Mouse (Mus musculus): ENCODE results near the gene Kcnj2. TPM values are rescaled to one million over a fixed set of nuclear protein-coding genes. Genes with fewer than 3 reads are reported as not detected.

Gene Kcnj2
- polyA plus RNA-seq, 1 experiment from 2014 or later: 0.57 TPM

DNA sequence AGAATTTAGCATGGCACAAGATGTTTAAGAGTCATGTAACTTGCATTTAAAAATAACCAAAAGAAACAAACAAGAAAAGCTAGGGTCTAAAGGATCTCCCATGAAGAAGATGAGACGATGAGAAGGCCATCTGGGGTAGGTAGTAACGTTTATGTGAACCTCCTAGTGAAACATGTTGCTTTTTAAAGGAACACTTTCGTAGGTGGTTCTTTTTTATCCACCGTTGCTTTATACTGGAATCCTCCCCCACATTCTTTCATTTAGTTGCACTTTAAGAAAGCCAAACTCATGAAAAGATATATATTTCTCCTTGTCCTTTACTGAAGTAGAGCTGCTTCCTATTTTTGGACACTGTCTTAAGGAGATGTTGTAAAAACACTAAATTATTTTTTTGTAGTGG lies 34.7 kb downstream of the Kcnj2 start:
- no peak overlapping the region for H3K27ac ChIP-seq (ENCODE audit: low read depth)
- no peak overlapping the region for H3K4me3 ChIP-seq (ENCODE audit: low read depth, low read length)
- H3K9ac ChIP-seq (ENCODE audit: low read length): no peak overlapping the region
- no peaks in the 10 kb centered on the region for H3K4me1 ChIP-seq (replicated peaks; ENCODE audit: control insufficient read depth, insufficient read depth, low read length)
- ATAC-seq (replicated peaks; ENCODE audit: low FRiP score, low TSS enrichment, low read depth): no peak
- H3K27me3 ChIP-seq (replicated peaks; ENCODE audit: control insufficient read depth, insufficient read depth, low read length): no peaks in the 10 kb centered on the region
- 84% methylated on average over 4 of the region's 4 CpGs for WGBS
- H3K4me2 ChIP-seq (ENCODE audit: low read length): no peak overlapping the region
- H3K36me3 ChIP-seq (ENCODE audit: control insufficient read depth, insufficient read depth, low read length): no peaks in the 10 kb centered on the region
- no peak for DNase-seq (ENCODE audit: low spot score)
- H3K9me3 ChIP-seq (ENCODE audit: control insufficient read depth, low read length): no peaks in the 10 kb centered on the region

DNA sequence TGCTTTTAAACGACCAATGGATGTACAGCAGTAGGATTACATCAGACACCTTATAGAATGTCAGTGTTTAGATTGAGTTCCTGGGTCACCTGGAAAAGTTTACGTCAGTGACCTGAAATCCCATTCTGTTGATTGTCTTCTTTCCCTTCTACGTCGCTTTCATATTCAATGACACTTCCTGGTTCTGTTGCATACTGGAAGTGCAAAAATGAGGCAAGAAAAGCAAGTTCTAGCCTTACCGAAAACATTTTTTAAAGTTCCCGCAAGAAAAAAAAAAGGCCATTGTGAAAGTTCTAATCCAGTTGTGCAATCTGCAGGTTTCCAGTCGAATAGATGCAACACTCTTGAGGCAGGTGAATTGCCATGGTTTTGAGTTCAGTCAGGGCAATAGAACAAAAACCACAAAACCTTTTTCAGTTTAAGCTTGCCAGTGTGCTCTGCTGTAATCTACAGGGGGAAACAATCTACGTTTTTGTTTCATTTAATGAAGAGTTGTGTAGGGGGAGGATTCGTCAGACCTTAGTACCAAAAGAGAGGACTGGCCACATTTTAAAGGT lies 35.7 kb downstream of the Kcnj2 start:
- no peak for DNase-seq (ENCODE audit: low spot score)
- Histone ChIP-seq H3K27ac (ENCODE audit: low read depth) (no peak overlapping the region), H3K4me3 (ENCODE audit: low read depth, low read length) (no peak overlapping the region), H3K4me1 (replicated peaks; ENCODE audit: control insufficient read depth, insufficient read depth, low read length) (no peaks in the 10 kb centered on the region), H3K9me3 (ENCODE audit: control insufficient read depth, low read length) (no peaks in the 10 kb centered on the region), H3K27me3 (replicated peaks; ENCODE audit: control insufficient read depth, insufficient read depth, low read length) (no peaks in the 10 kb centered on the region), H3K36me3 (ENCODE audit: control insufficient read depth, insufficient read depth, low read length) (no peaks in the 10 kb centered on the region), H3K9ac (ENCODE audit: low read length) (no peak overlapping the region), H3K4me2 (ENCODE audit: low read length) (no peak overlapping the region)
- 83% methylated on average over 9 of the region's 9 CpGs for WGBS
- no peak for ATAC-seq (replicated peaks; ENCODE audit: low FRiP score, low TSS enrichment, low read depth)

DNA sequence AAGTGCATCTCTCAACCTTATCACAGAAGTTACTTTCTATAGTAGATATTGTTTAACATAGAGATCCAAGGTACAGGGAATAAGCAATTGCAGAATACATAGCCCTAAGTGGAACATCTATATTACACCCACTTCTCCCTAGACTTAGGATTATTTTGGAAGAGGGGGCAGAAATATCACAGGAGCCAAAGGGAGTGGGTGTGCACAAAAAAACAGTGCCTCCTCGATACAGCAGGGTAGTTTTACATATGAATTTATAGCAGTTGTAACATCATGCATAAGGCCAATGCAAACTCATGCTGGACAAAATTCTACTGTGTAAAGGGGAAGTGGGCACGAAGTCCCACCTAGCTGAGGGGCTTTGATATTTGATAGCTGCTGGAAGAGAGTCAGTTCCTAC lies 38.5 kb downstream of the Kcnj2 start:
- no peaks in the 10 kb centered on the region for H3K9me3 ChIP-seq (ENCODE audit: control insufficient read depth, low read length)

DNA sequence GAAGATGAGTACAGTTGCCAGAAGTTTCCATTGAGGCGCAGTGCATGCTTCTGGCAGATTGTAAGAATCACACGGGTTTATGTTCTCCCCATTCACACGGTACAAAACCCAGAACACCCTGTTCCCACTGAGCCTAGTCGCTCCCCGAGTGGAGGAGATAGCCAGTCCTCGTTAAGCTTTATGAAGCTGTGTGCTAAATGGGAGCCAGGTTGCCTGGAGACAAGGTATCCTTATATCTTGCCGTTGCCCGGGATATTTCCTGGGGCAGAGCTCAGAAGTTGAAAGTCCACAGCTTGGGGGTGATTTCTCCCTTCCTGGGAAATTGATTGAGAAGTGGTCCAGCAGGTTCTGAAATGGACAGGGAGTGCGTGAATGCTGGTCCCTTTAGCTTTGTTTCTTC lies 42.2 kb downstream of the Kcnj2 start:
- Histone ChIP-seq H3K36me3 (ENCODE audit: control insufficient read depth, insufficient read depth, low read length) (no peaks in the 10 kb centered on the region), H3K4me1 (replicated peaks; ENCODE audit: control insufficient read depth, insufficient read depth, low read length) (no peaks in the 10 kb centered on the region), H3K9ac (ENCODE audit: low read length) (no peak overlapping the region), H3K27me3 (replicated peaks; ENCODE audit: control insufficient read depth, insufficient read depth, low read length) (no peaks in the 10 kb centered on the region), H3K9me3 (ENCODE audit: control insufficient read depth, low read length) (no peaks in the 10 kb centered on the region), H3K4me2 (ENCODE audit: low read length) (no peak overlapping the region), H3K4me3 (ENCODE audit: low read depth, low read length) (no peak overlapping the region), H3K27ac (ENCODE audit: low read depth) (no peak overlapping the region)
- ATAC-seq (replicated peaks; ENCODE audit: low FRiP score, low TSS enrichment, low read depth) (no peak), DNase-seq (ENCODE audit: low spot score) (no peak)
- 66% methylated on average over 9 of the region's 9 CpGs for WGBS

More for the DNA sequence above, 38.5 kb downstream of the Kcnj2 start:
- ATAC-seq (replicated peaks; ENCODE audit: low FRiP score, low TSS enrichment, low read depth) (no peak), DNase-seq (ENCODE audit: low spot score) (no peak)
- H3K27ac ChIP-seq (ENCODE audit: low read depth): no peak overlapping the region
- no peak overlapping the region for H3K4me3 ChIP-seq (ENCODE audit: low read depth, low read length)
- no peaks in the 10 kb centered on the region for H3K4me1 ChIP-seq (replicated peaks; ENCODE audit: control insufficient read depth, insufficient read depth, low read length)
- 68% methylated on average over 2 of the region's 2 CpGs for WGBS
- no peaks in the 10 kb centered on the region for H3K27me3 ChIP-seq (replicated peaks; ENCODE audit: control insufficient read depth, insufficient read depth, low read length)
- H3K9ac ChIP-seq (ENCODE audit: low read length): no peak overlapping the region
- no peaks in the 10 kb centered on the region for H3K36me3 ChIP-seq (ENCODE audit: control insufficient read depth, insufficient read depth, low read length)
- H3K4me2 ChIP-seq (ENCODE audit: low read length): no peak overlapping the region

DNA sequence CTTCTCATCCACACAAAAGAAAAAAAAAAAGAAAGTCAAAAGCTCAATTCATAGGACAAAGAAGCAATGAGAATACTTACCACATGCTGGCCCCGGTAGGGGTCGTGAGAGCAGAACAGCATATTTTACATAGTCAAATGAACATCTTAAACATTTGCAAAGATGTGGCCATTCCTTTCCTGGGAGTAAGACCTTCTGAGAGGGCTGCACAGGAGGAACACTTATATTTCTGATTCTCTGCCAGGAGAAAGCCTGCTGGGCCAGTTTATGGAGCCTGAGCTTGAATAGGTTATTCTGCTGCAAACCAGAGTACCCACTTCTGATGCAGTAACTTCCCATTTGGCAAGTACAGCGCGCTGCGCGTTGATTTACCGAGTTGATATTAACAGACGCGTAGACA lies 55.5 kb downstream of the Kcnj2 start:
- H3K4me1 ChIP-seq (replicated peaks; ENCODE audit: control insufficient read depth, insufficient read depth, low read length): no peaks in the 10 kb centered on the region
- no peak for ATAC-seq (replicated peaks; ENCODE audit: low FRiP score, low TSS enrichment, low read depth)
- H3K4me3 ChIP-seq (ENCODE audit: low read depth, low read length): no peak overlapping the region
- no peak for DNase-seq (ENCODE audit: low spot score)
- H3K9me3 ChIP-seq (ENCODE audit: control insufficient read depth, low read length): no peaks in the 10 kb centered on the region
- H3K36me3 ChIP-seq (ENCODE audit: control insufficient read depth, insufficient read depth, low read length): no peaks in the 10 kb centered on the region
- no peak overlapping the region for H3K4me2 ChIP-seq (ENCODE audit: low read length)
- H3K27me3 ChIP-seq (replicated peaks; ENCODE audit: control insufficient read depth, insufficient read depth, low read length): no peaks in the 10 kb centered on the region
- 77% methylated on average over 9 of the region's 9 CpGs for WGBS
- H3K27ac ChIP-seq (ENCODE audit: low read depth): no peak overlapping the region
- no peak overlapping the region for H3K9ac ChIP-seq (ENCODE audit: low read length)

DNA sequence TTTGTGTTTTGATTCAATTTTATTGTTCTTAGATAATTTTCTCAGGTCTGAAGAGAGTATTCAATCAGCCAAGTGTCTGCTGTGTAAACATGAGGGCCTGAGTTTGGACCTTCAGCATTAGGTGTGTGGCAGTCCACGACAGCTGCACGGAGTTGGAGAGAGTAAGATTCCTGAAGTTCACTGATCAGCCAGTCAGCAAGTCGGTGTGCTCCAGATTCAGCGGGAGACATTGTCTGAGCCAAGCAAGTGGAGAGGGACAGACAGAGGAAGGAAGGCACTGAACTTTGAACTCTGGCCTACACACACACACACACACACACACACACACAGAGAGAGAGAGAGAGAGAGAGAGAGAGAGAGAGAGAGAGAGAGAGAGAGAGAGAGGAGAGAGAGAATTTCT lies 57.4 kb downstream of the Kcnj2 start:
- ATAC-seq (replicated peaks; ENCODE audit: low FRiP score, low TSS enrichment, low read depth): no peak

DNA sequence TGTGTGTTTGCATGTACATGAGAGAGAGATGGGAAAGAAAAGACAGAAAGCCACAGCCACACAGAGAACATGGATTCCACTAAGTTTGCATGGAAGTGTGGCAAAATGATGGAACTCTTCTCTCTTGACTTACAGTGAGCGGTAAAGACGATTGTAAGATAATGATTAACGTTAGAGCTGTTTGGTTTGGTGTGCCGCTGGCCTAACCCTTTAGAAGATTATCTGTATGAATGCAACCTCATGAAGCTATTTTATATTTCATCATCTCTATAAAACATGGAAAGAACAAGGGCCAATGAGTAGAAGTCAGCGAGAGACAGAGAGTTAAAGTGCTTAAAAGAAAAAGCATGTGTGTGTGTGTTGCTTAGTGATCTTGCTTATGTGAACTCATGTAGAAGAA lies 60.0 kb downstream of the Kcnj2 start:
- Histone ChIP-seq H3K9ac (ENCODE audit: low read length) (no peak overlapping the region), H3K4me3 (ENCODE audit: low read depth, low read length) (no peak overlapping the region), H3K9me3 (ENCODE audit: control insufficient read depth, low read length) (no peaks in the 10 kb centered on the region), H3K27ac (ENCODE audit: low read depth) (no peak overlapping the region), H3K4me2 (ENCODE audit: low read length) (no peak overlapping the region), H3K36me3 (ENCODE audit: control insufficient read depth, insufficient read depth, low read length) (no peaks in the 10 kb centered on the region), H3K4me1 (replicated peaks; ENCODE audit: control insufficient read depth, insufficient read depth, low read length) (no peaks in the 10 kb centered on the region), H3K27me3 (replicated peaks; ENCODE audit: control insufficient read depth, insufficient read depth, low read length) (no peaks in the 10 kb centered on the region)
- ATAC-seq (replicated peaks; ENCODE audit: low FRiP score, low TSS enrichment, low read depth): no peak
- 67% methylated on average over 5 of the region's 5 CpGs for whole genome bisulfite sequencing
- DNase-seq (ENCODE audit: low spot score): no peak

More for the DNA sequence above, 57.4 kb downstream of the Kcnj2 start:
- no peak for DNase-seq (ENCODE audit: low spot score)
- H3K4me2 ChIP-seq (ENCODE audit: low read length): no peak overlapping the region
- H3K4me3 ChIP-seq (ENCODE audit: low read depth, low read length): no peak overlapping the region
- no peaks in the 10 kb centered on the region for H3K4me1 ChIP-seq (replicated peaks; ENCODE audit: control insufficient read depth, insufficient read depth, low read length)
- no peak overlapping the region for H3K9ac ChIP-seq (ENCODE audit: low read length)
- WGBS: 23% methylated on average over 4 of the region's 4 CpGs
- H3K27me3 ChIP-seq (replicated peaks; ENCODE audit: control insufficient read depth, insufficient read depth, low read length): no peaks in the 10 kb centered on the region
- H3K9me3 ChIP-seq (ENCODE audit: control insufficient read depth, low read length): no peaks in the 10 kb centered on the region
- H3K36me3 ChIP-seq (ENCODE audit: control insufficient read depth, insufficient read depth, low read length): no peaks in the 10 kb centered on the region
- no peak overlapping the region for H3K27ac ChIP-seq (ENCODE audit: low read depth)

Other genes starting within 250 kb of the Kcnj2 start
- gene Kcnj16, start 98.1 kb upstream of the Kcnj2 start, polyA plus RNA-seq (2014; fragmentation: Nextera tagmentation; extraction: Ambion mirVana): 0.18 and 0.26 TPM in 2 replicates